Mouse (Mus musculus) urinary bladder, postnatal 25 days (tissue): ENCODE data around the gene Kcnip1.

ENCODE experiments used
- DNase-seq: peaks from one replicate; pipeline ENCODE4 v3.0.0; 2022; ENCODE audit warnings: low spot score

Gene Kcnip1

GRCm38 (mm10) chr11:33752431-33752873 is 240.5 kb downstream of the Kcnip1 start:
- no peak for DNase-seq

DNA sequence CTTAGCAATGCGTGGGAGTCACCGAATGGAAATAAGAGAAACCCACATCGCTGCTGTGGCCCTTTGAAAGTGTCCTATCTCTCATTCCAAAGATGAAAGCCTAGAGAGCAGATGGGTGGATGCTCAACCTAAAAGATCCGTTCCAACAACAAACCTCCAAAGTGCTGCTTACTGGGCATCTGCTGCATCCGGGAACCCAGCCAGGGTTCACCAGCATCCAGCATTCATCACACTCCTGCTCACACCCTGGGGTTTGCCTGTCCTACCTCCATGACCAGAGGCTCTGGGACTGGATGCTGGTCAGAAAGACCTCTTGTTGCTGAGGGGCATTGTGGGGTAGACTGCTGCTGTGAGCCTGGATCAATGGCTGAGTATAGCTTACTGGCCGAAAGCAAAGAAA is 241.4 kb downstream of the Kcnip1 start:
- DNase-seq: no peak

DNA sequence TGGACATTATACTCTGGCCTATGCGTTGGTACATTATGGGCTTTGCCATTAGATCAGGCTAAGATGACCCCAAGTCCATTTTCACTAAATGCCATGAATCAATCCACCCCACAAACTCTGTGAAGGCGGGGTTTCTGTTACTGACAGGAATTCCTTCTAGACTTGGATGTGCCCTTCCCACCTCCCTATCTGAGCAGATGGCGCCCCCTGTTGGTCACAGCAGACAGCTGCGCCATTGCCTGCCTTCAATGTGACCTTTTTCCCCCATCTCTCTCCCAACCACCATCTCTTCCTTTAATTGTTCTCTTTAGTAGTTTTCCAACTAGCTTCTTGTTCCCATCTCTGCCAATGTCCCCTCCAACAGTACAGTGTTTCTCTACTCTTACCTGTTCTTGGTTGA is 243.0 kb downstream of the Kcnip1 start:
- DNase-seq: no peak

GRCm38 (mm10) chr11:33749408-33749807 is 243.5 kb downstream of the Kcnip1 start:
- DNase-seq: no peak

- DNase-seq: no peak
Observed at GRCm38 (mm10) chr11:33748754-33749153, 244.2 kb downstream of the Kcnip1 start.

DNA sequence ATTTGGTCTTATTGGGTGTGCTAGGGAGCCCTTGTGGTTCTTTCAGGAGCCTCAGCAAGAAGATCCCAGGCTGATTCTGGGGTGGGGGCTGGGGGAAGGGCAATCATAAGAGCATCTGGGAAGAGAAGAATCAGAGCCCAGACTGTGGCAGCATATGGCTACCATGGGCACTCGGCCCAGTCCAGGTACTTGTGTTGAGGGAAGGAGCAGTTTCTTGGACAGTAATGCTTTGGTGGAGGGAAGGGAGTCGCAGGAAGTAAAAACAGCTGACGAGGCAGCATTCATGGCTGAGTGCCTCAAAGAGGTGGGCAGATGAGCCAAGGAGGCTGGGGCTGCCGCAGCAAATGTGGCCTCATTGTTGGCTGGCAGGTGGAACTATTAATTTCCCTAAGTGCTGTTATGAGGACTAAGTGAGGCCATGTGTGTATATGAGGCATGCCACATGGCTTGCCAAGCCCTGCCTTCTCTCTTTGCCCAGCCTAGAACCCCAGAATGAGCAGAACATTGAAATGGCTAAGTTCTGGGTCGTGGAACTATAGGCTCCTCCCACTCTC is 245.5 kb downstream of the Kcnip1 start:
- DNase-seq: no peak

DNA sequence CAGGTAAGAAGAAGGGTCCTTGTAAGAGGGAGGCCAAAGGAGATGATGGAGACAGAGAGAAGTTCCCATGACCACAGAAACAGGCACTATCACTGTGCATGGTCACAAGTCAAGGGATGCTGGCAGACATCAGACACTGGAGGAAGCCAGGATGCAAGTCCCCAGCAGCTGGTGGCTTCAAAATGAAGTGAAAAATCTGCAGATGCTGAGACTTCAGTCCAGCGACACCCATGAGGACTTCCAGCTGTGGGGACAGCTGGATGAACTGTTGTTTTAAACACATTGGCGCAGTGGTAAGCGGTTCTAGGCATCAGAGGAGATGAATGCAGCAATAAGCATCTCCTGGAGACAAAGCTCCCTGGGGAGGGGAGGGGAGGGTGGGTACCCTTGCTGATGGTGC is 246.6 kb downstream of the Kcnip1 start:
- no peak for DNase-seq

- DNase-seq: no peak
Observed at GRCm38 (mm10) chr11:33745821-33746329, 247.1 kb downstream of the Kcnip1 start.

DNA sequence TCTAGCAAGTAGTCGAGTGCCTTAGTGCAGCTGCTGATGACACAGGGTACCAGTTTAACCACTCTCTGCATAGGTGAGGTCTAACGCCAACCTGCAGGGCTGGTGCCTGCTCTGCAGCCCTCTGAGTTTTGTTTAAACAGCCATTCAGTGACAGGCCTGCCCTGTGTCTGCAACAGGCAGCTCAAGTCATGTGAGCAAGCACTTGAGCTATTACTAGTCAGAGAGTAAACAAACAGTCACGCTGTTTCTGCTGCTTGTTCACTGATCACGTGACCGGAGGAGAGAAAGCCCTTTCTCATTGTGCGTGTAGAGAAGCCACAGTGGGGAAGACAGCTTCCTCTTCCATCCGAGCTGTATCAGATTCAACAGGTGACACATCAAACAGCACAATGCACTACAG is 248.5 kb downstream of the Kcnip1 start:
- no peak for DNase-seq

DNA sequence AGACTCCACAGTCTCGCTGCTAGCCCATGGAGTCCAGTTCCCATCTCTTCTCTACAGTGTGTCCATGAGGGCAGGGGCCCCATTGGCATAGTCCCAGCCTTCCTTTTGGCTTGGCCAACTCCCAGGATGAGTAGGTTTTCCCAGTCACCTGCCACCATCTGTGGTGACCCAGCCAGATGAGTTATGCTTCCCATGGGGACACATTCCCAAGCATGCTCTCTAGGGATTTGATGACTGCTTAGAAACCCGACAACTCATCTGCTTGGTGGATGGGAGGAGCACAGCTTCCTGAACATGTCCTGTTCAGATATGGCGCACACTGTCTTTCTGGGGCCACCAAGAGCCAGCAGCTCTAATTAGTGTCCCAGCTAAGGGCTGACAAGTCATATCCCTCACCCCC is 252.8 kb downstream of the Kcnip1 start:
- no peak for DNase-seq

GRCm38 (mm10) chr11:33736426-33736825 is 256.5 kb downstream of the Kcnip1 start:
- no peak for DNase-seq

- peak; percentile 61 for DNase-seq
Observed at GRCm38 (mm10) chr11:33733269-33733668, 259.7 kb downstream of the Kcnip1 start.

DNA sequence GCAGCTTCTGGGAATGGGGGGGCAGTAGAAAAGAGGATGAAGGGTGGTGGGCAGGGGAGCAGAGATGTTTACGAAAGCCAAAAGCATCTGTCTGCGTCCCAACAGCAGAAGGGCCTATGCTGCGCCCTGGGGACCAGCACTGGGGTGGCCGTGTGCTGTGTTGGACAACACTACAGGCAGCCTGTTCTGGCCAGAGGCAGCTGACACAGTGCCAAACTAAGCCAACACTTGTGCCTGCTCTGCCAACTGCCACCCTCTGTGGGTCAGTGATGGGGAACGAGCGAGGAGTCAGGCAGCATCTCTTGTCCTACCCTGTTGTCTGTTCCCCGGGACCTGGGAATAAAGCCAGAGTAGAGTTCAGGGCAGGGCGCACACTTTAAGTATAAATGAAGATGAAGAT is 260.6 kb downstream of the Kcnip1 start:
- no peak for DNase-seq

DNA sequence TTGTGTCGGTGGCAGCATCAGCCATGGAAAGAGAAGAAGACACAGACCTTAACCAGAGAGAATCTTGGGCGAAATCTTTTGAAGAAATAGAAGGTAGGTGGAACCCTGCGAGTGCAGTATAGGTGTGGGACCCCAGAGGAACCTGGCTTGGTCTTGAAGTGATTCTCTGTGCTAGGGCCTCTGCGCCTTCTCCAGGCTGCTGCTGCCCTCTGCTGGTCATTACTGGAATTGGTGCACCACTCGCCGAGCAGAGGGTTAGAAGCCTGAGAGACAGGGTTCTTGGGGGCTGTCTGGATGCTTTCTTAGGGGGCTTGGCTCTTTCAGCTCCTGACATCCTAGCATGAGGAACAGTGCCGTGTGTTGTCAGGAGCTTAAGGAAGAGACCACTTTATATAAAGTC is 271.7 kb downstream of the Kcnip1 start:
- DNase-seq: peak; percentile 64

DNA sequence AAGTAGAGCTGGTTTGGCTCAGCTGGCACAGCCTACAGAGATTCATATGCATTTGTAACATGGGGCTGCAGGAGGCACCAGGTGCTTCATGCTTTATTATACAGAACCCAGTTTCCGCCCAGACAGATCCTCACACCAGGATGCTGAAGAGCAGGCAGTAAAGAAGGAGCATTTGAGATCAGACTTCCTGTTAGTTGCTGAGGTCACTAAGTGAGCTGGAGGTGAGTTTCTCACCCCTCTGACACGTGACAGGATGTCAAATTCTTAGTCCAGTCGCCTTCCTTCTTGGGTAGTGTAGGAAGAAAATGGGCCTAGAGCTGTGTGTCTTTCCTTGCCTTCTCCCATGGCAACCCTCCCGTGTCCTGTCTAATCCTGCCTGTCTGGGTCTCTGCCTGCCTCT is 286.2 kb downstream of the Kcnip1 start:
- DNase-seq: no peak

GRCm38 (mm10) chr11:33701958-33702459 is 290.9 kb downstream of the Kcnip1 start:
- no peak for DNase-seq

DNA sequence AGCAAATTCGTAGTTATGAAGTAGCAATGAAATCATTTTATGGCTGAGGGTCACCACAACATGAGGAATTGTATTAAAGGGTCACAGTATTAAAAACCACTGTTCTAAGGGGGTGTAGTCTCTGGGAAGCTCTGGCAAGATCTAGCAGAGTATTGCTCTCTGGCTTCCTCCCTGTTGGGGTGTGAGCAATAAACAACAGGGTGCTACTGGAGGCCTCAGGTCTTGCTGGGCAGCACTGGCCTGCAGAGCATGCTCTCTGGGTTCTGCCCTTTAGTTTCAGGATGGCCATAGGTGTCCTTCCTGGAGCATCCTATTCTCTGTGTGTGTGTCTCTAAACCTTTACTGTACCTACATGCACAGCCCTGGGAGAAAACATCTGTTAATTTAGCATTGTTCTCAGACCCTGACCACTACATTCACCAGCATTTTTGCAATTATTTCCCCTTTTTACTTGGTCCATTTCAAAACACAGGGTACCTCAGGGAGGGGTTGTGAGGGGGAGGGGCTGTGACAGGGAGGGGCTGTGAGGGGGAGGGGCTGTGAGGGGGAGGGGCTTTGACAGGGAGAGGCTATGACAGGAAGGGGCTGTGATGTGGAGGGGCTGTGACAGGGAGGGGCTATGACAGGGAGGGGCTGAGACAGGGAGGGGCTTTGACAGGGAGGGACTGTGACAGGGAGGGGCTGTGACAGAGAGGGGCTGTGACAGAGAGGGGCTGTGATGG is 291.6 kb downstream of the Kcnip1 start:
- DNase-seq: no peak

GRCm38 (mm10) chr11:33700725-33701124 is 292.2 kb downstream of the Kcnip1 start:
- no peak for DNase-seq

DNA sequence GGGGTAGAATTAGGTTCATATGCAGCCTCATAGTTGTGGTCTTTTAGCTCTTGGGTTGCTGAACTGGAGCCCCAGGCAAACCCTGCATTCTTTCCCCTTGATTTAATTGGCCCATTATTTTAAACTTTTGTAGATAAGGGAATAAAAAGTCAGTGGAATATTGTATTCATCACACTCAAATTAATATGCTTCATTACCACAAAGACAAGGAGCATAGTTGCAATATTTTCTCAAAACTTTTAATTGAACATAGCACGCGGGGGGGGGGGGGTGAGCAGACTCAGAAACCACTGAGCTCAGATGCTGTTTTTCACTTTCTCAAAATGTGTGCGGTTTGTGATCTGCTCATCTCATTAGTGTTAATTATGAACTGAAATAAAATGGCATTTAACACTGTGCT is 302.8 kb downstream of the Kcnip1 start:
- no peak for DNase-seq

GRCm38 (mm10) chr11:33685904-33686303 is 307.0 kb downstream of the Kcnip1 start:
- no peak for DNase-seq

GRCm38 (mm10) chr11:33680151-33680550 is 312.8 kb downstream of the Kcnip1 start:
- DNase-seq: peak; percentile 26

GRCm38 (mm10) chr11:33670105-33670965 is 322.6 kb downstream of the Kcnip1 start:
- no peak for DNase-seq

DNA sequence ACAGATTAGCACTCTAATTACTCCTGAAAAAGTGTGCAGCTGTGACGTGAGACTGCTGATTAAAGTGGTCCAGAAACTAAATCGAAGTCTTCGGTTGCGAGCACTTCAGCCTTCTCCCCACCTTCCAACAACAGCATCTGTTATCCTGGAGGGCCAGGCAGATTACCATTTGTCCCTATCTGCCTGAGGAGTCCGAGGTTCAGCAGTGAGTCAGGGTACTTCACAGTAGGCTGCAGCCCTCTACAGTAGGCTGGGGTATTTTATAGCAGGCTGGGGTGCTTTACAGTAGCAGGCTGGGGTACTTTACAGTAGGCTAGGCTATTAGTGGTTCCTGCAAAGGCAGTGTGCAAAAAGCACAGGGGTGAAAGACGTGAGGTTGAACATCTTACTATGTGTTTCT is 324.6 kb downstream of the Kcnip1 start:
- DNase-seq: no peak
